Mouse (Mus musculus): Measurements from ENCODE around the gene Gng13.

DNA sequence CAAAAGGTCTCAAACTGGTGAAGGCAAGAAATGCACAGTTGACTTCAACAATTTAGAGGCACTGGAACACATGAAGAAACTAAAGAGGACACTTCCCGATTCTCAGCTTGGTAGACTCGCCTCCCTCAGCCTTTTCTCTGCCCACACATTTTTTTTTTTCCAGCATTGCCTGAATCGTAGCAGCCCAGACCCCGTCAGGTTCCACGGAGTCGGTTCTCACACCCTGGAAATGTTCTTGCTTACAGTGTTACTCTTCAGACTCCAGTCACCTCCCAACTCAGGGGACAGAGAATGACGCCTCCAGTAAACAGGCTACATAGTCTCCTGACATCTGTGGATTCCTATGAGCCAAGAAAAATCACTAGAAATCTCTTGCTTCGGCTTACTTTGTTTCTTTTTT lies 43.2 kb downstream of the Gng13 start:
- TF ChIP-seq CTCF (IDR thresholded peaks at IDR 0.05; ENCODE audit: low read depth, low read length) (no peak), POLR2A (IDR thresholded peaks at IDR 0.05; ENCODE audit: insufficient read depth, low read length) (no peak)

Data from ES-Bruce4 (cell line).